Mouse (Mus musculus) urinary bladder, postnatal 10 days (tissue): ENCODE data around the gene Tssk3.
"Not testable (repeated sequence)": the region's sequence is repeated elsewhere in the genome, so short reads cannot be mapped to it uniquely, and the experiment has no call there.

Experiments
- DNase-seq: peaks from one replicate; pipeline ENCODE4 v3.0.0; 2022; ENCODE audit warnings: low spot score

Tssk3 gene

DNA sequence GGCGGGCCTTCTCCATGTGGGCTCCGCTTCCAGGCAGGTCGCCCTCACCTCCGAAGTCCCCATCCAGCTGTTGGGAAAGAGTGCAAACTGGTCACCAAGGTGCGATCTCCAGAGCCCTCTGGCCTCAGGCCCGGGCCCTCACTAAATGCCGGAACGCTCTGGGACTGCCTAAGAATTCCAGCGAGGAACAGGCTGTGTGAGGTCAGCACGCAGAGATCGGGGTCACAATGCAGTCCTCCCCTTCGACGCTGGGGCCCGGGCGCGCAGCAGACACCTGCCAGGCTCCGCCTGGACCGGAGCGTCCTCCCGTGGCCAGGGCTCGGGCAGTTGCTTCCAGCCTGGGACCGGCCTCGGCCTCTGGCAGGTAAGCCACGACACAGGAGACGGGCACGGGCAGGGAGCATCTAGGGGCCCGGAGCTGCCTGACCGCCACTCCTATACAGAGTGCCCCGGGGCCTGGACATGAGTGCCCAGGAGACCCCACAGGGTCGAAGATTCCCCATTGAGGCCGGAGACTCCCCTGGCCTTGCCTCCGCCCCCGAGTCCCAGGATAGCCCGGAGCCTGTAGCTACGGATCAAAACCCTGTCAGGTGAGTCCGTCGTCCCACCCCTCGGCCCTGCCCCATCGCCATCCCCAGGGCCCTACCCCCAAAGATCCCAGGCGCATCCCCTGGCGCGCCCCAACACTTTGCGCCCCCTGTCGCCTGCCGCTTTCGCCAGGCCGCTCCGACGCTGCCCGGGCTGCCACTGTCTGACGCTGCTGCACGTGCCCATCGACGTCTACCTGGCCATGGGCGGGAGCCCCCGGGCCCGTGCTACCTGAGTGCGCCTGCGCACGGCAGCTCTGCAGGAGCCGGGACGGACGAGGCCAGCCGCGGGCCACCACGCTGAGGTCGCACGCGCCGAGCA lies at the start of gene Tssk3, which contains the start of gene Fam229a:
Gene Tssk3 (minus strand): TSS at position 51 of the 909 bp plus-strand sequence.
Gene Fam229a (plus strand): TSS at position 219 of the 909 bp plus-strand sequence.
- no peak for DNase-seq

DNA sequence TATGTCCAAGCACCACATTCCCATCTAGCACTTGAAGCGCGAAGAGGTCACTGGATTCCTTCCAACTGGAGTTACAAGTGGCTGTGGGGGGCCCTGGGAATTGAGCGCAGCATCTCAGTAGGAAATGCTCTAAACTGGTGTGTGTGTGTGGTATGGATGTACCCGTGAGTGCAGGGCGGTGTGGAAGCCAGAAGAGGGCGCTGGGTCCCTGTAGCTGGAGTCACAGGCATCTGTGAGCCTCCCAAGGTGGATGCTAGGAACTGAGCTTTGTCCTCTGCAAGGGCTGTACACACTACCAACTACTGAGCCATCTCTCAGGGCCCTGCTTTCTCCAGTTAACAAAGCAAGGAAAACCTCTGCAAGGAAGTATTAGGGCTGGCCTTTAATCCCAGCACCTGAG lies 49.2 kb upstream of the Tssk3 start:
- DNase-seq, result no peak

DNA sequence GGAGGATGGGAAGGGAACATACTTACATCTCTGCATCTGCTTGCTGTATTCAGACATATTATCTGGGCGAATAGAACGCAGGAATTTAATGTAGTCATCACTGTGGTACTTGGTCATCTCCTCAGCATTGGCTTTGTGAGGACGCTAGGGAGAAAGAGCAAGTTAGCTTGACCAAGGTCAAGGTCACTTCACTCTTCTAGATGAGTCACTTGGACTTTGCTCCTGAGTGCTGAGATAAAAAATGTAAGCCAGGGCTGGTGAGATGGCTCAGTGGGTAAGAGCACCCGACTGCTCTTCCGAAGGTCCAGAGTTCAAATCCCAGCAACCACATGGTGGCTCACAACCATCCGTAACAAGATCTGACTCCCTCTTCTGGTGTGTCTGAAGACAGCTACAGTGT lies 38.1 kb upstream of the Tssk3 start:
- not testable (repeated sequence) for DNase-seq

DNA sequence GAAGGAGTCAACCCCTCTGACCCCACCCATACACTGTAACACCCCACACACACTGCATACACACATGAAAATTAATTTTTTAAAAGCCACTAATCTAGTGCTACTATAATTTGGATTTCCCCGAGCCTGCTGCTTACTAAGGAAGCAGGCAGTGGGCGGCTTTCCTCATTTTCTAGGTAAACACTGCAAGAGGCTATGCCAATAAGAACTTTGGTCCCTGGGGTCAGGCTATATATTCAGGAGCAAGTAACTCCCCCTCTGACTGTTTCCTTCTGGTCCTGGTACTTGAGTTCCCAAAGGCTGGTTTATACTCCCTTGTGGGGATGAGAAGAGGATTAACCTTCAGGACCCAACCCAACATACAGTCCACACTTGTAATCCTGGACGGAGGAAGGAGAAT lies 35.1 kb upstream of the Tssk3 start:
- DNase-seq, result no peak

DNA sequence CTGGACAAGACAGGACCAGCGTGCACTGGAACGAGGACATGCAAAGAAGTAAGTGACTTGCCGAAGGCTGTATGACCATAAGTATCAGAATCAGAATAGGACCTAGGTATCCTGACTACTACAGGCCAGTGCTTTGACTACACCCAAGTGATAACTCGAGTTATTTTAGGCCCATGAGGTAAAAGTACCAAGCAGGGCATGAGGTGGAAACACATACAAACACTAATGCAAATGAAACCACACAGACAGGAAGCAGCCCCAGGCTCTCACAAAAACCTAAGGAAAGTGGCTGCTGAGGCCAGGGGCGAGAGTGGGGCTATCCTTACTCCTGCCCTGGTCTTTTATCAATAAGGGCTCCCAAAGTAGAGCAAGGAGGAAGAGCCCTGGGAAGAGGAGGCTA lies 34.5 kb upstream of the Tssk3 start:
- no peak for DNase-seq

DNA sequence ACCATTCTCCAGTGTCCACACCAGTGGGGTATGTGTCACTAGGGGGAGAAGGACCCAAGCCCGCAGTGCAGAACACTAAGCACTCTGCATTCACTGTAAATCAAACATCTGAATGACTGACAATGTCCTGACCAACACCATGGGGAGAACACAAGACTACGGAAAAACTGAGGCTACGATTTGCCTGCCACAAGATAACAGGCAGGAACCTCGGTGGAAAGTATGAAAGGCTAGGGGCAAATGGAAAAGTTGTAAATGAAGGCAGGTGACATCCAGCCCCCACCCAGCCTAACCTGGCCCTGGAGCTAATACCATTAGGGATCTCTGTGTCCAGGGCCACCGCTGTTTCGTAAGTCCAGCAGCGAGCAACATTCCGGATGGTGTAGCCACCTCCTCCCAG lies 27.7 kb upstream of the Tssk3 start:
- no peak for DNase-seq

DNA sequence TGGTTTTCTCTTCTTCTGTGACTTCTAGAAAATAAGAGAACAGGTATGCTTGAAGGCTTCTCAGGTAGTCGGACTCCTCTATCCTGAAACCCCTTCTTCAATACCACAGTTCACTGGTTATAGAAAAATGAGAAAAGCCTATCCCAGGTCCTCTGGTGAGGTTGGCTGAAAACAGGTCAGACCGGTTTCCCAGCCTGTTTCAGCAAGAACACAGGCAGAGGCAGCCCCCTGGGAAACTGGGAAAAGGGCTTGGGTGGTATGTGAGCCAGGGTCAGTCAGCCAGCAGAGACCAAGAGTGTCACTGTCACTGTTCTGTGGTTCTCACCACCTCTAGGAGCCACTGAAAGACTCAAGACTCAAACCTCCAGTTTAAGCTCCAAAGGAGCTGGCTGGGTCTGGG lies 26.1 kb upstream of the Tssk3 start:
- no peak for DNase-seq

DNA sequence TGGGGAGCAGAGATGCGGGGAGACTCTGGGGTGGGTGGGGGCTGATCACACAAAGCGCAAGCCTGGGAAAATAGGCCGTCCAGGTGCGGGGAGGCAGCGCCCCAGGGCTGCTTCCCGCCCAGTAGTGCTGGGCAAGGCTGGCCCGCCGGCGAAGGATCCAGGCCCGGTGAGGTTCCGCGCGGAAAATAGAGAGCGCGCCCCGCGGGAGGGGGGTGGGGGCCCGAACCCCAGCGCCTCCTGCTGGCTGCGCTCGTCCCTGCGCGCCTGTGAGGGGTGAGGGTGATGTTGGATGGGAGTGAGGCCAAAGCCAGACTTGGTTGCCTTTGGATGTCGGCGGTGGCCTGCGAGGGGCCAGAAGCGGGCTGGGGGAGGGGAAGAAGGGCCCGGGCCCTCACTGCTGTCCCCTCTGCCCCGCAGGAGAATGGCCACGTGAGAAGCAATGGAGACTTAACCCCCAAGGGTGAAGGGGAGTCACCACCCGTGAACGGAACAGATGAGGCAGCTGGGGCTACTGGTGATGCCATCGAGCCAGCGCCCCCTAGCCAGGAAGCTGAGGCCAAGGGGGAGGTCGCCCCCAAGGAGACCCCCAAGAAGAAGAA lies 23.6 kb upstream of the Tssk3 start:
- DNase-seq, result no peak

DNA sequence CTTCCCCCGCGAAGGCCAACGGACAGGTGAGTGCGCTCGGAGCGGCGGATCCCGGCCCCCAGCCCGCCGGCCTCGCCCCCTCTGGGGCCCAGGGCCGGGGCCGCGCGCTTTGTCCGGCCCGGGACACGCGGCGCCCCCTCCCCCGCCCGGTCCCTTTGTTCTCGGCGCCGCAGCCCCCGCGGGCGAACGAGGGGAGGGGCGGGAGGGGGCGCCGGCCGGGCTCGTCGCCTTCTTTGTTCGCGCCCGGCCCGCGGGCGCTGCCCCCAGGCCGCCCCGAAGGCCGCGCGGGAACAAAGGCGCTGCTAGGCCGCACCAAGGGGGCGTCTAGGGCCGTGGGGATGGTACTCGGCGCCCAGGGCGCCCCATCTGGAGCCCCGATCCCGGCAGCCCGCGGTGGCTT lies 23.1 kb upstream of the Tssk3 start:
- DNase-seq, result no peak

DNA sequence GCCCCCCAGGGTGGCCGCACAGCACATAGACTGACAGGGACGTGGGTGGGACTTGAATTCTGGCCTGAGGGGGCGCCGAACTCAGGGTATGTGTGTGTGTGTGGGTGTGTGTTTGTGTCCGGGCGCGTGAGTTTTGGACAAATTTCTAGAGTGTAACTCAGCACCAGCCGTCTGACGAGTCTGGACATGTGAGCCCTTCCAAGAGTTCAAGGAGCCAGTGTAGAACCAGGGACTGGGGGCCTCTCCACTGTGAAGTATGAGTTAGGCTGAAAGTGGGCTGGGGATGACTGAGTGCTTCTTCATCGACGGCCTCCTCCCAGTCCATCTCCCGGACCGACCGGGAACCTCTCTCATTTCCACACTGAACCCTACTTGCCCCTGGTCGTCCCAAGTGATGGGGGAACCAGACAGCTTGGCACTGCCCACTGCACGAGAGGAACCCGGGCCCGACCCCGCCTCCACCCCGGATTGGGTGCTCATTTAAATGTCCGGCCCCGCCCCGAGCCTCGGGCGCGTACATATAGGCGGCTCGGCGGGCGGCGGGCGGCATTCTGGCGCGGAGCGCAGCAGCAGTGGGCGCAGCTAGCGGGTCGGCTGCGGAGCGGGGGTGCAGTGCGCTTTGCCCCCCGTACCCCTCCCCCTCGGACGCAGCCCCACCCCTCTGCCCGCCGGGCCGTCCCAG lies 22.4 kb upstream of the Tssk3 start, which contains the start of gene Marcksl1:
Gene Marcksl1 (plus strand): TSS at position 496 of the 682 bp plus-strand sequence.
- peak; percentile 69 for DNase-seq

DNA sequence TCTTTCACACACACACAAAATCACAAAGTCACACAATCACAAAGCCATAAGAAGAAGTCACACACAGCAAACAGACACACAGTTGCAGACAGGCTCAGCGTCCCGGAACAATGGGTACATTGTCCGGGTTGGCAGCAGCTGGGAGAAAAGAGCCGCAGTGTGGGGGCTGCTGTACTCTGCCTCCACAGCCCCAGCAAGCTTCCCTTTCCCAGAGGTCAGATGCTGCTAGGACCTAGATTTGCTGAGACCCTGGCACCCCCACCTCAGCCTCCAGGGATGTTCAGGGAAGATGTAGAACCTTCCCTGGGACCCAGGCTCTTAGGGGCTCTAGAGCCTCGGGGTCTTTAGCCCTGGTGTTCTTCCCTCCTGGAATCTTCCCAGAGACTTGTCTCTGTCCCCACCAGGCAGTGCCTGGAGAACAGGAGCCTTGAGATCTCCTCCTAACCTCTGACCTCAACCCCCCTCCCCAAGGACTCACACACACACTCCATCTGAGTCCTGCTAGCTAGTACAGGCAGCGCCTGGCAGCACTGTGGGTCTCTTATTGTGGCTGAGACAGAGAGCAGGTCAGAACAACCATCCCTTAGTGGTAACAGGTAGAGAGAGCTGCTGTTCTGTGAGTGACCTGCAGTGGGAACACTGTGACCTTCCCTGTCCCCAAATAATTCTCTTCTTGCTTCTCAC lies 20.7 kb upstream of the Tssk3 start:
- DNase-seq, result no peak

DNA sequence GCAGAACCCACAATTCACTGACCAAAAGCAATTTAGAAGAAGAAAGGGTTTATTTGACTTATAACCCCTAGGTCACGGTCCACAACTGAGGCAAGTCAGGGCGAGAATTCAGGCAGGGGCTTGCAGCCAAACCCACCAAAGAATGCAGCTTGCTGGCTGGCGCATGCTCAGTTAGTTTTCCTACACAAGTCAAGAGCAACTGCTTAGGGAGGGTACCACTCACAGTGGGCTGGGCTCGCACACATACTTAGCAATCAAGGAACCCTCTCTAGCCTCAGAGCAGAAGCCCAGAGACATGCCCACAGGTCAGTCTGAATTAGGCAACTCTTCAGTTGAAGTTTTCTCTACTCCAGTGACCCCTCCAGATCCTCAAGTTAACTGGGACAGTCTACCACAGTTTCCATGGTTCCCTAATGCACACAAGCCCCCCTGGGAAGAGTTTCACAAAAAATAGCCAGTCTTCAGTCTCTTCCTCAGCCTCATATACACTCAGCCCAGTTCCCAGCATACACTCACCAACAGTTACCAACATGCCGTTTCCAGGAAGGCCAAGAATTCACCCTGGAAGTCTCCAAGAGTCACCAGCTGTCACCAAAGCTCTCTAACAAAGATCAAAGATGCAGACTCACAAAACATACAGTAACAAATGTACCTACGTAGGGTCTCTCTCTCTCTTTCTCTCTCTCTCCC lies 20.0 kb upstream of the Tssk3 start:
- DNase-seq, result no peak

DNA sequence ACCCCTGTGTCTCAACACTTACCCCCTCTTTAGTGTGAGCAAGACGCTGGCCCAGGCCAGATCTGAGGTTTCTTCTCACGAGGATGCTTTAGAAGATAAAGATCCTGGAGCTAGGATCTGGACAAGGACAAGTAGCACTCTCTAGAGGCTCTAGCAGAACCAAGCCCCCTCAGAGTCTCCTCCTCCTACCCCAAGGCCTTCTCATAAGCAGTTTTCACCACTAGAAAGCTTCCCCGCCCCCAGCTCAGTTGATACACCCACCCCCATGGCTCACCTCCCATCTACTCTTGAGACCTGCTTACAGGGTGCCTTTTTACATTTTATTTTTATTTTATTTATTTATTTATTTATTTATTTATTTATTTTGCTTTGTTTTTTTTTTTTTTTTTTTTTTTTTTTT lies 18.8 kb upstream of the Tssk3 start:
- no peak for DNase-seq

DNA sequence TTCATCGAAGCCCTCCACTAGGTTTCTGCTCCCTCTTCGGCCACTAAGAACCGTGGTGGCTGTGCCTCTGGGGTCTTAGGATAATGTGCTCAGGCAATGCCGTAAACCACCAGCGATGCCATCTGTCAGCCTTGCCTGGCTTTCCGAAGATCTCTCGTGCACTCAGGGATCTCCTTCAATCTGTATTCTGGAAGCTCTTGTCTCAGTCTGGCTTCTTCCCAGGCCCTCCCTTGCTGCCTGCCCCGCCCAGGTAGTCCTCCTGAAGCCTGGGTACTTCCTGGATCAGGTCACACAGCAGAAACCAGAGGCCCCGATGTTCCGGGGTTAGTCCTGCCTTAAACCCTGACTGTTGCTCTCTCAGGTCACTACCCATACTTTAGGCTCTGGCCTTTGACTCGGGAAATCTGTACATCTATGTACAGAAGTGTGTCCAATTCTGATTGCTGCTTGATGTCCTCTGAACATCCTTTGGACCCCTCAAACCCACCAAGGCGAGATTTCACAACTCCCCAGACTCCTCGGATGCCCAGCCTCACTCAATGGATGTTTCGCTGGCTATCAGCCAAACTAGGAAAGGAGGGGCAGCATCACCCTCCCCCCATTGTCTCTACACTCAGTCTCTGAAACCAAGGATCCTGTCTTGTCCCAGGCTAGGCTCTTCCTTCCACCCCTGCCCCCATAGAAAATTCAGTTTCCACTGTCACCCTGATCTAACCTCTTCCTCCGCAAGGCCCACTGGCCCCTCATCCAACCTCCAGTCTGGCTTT lies 18.2 kb upstream of the Tssk3 start:
- DNase-seq, result no peak

DNA sequence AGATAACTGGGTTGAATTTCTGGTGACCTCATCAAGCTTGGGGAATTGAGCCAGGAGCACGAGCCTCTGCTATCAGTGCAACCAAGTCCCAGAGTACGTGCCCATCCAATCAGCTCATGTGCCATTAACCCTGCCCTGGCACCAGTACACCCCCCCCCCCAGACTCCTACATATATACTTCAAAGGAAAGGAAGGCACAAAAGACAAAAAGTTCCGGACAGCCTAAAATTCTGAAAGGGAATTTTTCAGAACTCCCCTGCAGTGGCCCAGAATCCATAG lies 17.4 kb upstream of the Tssk3 start:
- DNase-seq, result no peak

DNA sequence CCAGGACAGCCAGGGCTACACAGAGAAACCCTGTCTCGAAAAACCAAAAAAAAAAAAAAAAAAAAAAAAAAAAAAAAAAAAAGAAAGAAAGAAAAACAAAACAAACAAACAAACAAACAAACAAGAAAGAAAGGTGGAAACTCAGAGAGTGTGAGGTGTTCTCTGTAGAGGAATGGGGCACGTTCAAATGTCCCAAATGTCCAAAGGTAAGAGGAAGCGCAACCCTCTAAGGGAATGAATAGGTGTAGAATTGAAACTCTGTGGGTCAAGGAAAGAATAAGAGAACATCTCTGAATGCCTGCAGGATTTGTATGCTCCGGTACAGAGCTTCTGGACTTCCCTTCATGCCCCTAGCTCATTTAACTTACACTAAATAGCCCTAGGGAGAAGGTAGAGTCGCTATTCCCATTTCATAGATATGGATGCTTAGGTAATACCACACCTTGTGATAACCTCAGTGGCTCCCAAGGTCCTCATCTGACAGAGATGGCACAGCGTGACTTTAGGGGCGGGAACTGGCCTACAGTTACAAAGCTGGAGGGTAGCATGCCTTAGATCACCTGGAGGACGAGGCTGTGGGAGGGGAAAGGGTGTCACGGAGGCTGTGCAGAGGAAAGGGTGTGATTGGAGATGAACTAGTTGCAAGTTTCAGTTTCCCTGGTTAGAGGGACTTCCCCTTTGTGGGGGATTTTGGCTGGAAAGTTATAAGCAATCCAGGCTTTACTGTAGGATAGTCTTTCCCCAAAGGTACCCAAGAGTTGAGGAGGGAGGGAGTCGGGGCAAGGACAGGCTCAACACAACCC lies 16.8 kb upstream of the Tssk3 start:
- no peak for DNase-seq

DNA sequence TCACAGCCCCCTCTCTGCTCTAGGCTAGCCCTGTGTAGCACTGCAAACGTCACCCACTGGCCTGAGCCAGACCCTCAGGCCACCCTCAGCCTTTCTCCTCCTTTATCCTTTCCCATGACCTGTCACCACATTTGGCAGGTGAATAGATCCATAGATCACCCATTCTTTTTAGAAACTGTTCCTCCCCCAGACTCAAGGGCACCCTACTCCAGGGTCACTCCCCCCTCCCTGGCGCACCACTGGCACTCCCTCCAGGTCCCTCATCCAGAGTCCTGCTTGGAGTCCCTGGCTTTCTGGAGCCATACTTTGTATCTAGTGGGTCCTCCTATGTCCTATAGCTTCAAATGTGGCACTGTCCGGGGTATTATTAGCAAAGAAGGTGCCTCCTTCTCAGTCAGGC lies 14.7 kb upstream of the Tssk3 start:
- DNase-seq, result no peak

DNA sequence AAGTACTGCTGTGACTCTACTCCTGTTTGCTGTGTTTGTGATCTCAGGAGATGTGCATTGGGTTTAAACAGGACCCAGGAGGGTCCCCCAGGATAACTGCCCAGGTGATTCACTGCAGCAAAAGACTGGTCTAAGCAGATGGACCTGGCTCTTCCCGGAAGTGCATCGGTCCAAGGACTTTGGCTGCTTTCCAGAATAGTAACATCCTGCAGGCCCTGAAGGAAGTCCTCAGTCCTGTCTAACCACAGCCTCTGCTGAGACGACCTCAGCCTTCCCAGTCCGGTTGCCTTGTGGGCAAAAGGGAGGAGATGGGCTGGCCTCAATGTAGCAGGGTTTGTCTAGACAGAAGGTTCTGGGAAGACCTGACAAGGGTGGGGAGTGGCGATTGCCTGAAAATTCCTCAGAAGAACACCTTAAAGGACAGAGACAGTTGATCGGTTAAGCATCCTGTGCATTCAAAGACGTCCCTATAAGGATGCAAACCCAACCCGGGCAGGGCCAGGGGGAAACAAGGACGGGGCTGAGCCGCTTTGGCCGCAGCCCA lies 12.2 kb upstream of the Tssk3 start:
- no peak for DNase-seq

DNA sequence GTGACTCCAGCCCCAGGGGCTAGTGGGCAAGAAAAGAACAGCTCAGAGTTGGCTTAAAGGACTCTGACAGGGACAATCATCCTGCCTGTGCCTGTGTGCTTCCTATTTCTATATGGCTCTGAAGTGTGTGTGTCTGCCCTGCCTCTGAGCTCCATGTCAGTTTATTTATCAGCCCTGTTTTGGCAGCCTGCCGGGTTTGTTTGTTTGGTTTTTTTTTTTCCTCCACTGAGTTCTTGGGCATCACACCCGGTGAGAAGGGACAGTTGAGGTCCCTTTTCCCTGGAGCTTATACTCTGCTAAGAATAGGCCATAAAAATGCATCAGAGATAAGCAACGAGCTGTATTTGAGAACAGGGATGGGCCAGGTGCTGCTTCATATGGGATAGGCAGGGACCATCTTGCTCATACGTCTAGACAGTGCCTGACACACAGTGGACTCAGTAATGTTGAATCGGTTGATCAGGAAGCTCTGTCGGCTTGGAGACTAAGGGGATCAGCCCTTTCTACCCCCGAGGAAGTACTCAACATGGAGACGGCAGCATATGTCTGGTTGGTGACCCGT lies 11.6 kb upstream of the Tssk3 start:
- no peak for DNase-seq
